Mouse (Mus musculus): Measurements from ENCODE around the gene Tpm3. TPM values are rescaled to one million over a fixed set of nuclear protein-coding genes. Genes with fewer than 3 reads are reported as not detected.

Tpm3 gene
- polyA plus RNA-seq, 1 experiment from 2014 or later, result 396 TPM

MicroRNAs within 50 kb of the gene (microRNA counts, 519-probe panel; counts per million panel counts)
- 4,741 counts per million, percentile 84 among the panel's probes with 10 or more counts for microRNA mmu-miR-190b

Small RNA genes within 50 kb of the gene (microRNA-seq; reads per million reads assigned to microRNA genes)
- gene Mir190b, result 30.1 reads per million, percentile 40 among the genes with 10 or more reads in this experiment

Other genes with a start within 250 kb of the Tpm3 start
- gene She, start 241.3 kb upstream of the Tpm3 start, polyA plus RNA-seq (2015; fragmentation: Nextera tagmentation; extraction: Ambion mirVana), result 1.1 and 1.6 TPM in 2 replicates
- gene Il6ra, start 159.5 kb upstream of the Tpm3 start, polyA plus RNA-seq (2015; fragmentation: Nextera tagmentation; extraction: Ambion mirVana), result 0.44 and 0.46 TPM in 2 replicates
- 11.7 and 12.6 TPM in 2 replicates for gene Atp8b2, start 109.1 kb upstream of the Tpm3 start, polyA plus RNA-seq (2015; fragmentation: Nextera tagmentation; extraction: Ambion mirVana)
- gene Hax1, start 73.9 kb upstream of the Tpm3 start, polyA plus RNA-seq (2015; fragmentation: Nextera tagmentation; extraction: Ambion mirVana), result 139 and 148 TPM in 2 replicates
- 241 and 251 TPM in 2 replicates for gene 4933434E20Rik, start 21.0 kb upstream of the Tpm3 start, polyA plus RNA-seq (2015; fragmentation: Nextera tagmentation; extraction: Ambion mirVana)
- 169 and 170 TPM in 2 replicates for gene Ubap2l, start 20.0 kb upstream of the Tpm3 start, polyA plus RNA-seq (2015; fragmentation: Nextera tagmentation; extraction: Ambion mirVana)
- gene Nup210l, start 31.5 kb downstream of the Tpm3 start, polyA plus RNA-seq (2015; fragmentation: Nextera tagmentation; extraction: Ambion mirVana), result 0.34 and 0.45 TPM in 2 replicates
- 1,033 and 1,129 TPM in 2 replicates for gene Rps27, start 141.0 kb downstream of the Tpm3 start, polyA plus RNA-seq (2015; fragmentation: Nextera tagmentation; extraction: Ambion mirVana)
- 19.9 and 25.6 TPM in 2 replicates for gene Rab13, start 141.0 kb downstream of the Tpm3 start, polyA plus RNA-seq (2015; fragmentation: Nextera tagmentation; extraction: Ambion mirVana)
- gene Jtb, start 158.9 kb downstream of the Tpm3 start, polyA plus RNA-seq (2015; fragmentation: Nextera tagmentation; extraction: Ambion mirVana), result 90.2 and 97.6 TPM in 2 replicates
- 3.3 and 3.4 TPM in 2 replicates for gene Creb3l4, start 170.9 kb downstream of the Tpm3 start, polyA plus RNA-seq (2015; fragmentation: Nextera tagmentation; extraction: Ambion mirVana)
- gene Slc39a1, start 175.5 kb downstream of the Tpm3 start, polyA plus RNA-seq (2015; fragmentation: Nextera tagmentation; extraction: Ambion mirVana), result 57.0 and 60.9 TPM in 2 replicates
- gene Crtc2, start 181.5 kb downstream of the Tpm3 start, polyA plus RNA-seq (2015; fragmentation: Nextera tagmentation; extraction: Ambion mirVana), result 16.9 and 21.4 TPM in 2 replicates
- 5.9 and 6.6 TPM in 2 replicates for gene Dennd4b, start 192.5 kb downstream of the Tpm3 start, polyA plus RNA-seq (2015; fragmentation: Nextera tagmentation; extraction: Ambion mirVana)
- 15.1 and 16.0 TPM in 2 replicates for gene Gatad2b, start 220.5 kb downstream of the Tpm3 start, polyA plus RNA-seq (2015; fragmentation: Nextera tagmentation; extraction: Ambion mirVana)

Measured in midbrain, embryonic 13.5 days (tissue).